Mouse (Mus musculus) C2C12 (cell line): Measurements from ENCODE around the gene Vti1a. TPM values are rescaled to one million over a fixed set of nuclear protein-coding genes. Genes with fewer than 3 reads are reported as not detected.

ENCODE experiments used
- H3K27me3 ChIP-seq: one replicate; pipeline ENCODE4 v1.6.1; 2011; ENCODE audit not compliant: control insufficient read depth, insufficient read depth, insufficient read length
- H3K36me3 ChIP-seq: one replicate; pipeline ENCODE4 v1.6.1; 2011; ENCODE audit not compliant: control insufficient read depth, insufficient read depth
- H3K4me3 ChIP-seq: one replicate; pipeline ENCODE4 v1.5.1; 2011; ENCODE audit warnings: mild to moderate bottlenecking, control low read depth; ENCODE audit not compliant: poor library complexity, insufficient read depth, severe bottlenecking
- H3K79me2 ChIP-seq: one replicate; pipeline ENCODE4 v1.6.1; 2011; ENCODE audit not compliant: control insufficient read depth, insufficient read depth
- H3K79me3 ChIP-seq: one replicate; pipeline ENCODE4 v1.6.1; 2011; ENCODE audit warnings: low read depth, control low read depth
- H3ac ChIP-seq: one replicate; pipeline ENCODE3; 2011; ENCODE audit warnings: low read depth; ENCODE audit not compliant: control insufficient read depth, insufficient read length
- CEBPB ChIP-seq: IDR thresholded peaks from one replicate; pipeline ENCODE4 v1.6.1; 2011; ENCODE audit warnings: low read depth, mild to moderate bottlenecking, control low read depth, moderate library complexity
- CTCF ChIP-seq: IDR thresholded peaks from one replicate; pipeline ENCODE4 v1.5.1; 2011; ENCODE audit not compliant: control insufficient read depth, insufficient read depth, insufficient read length
- FOSL1 ChIP-seq: IDR thresholded peaks from one replicate; pipeline ENCODE4 v1.8.0; 2011; ENCODE audit warnings: mild to moderate bottlenecking, low read length; ENCODE audit not compliant: poor library complexity, insufficient read depth, severe bottlenecking
- MAX ChIP-seq: IDR thresholded peaks from one replicate; pipeline ENCODE4 v1.6.1; 2011; ENCODE audit warnings: mild to moderate bottlenecking, control low read depth
- MYOD1 ChIP-seq: IDR thresholded peaks from one replicate; pipeline ENCODE4 v1.6.1; 2011; ENCODE audit warnings: low read depth; ENCODE audit not compliant: control insufficient read depth, insufficient read length
- MYOG ChIP-seq: IDR thresholded peaks from one replicate; pipeline ENCODE4 v1.6.1; 2011; ENCODE audit not compliant: control insufficient read depth, insufficient read length; ENCODE audit errors: extremely low read depth
- USF1 ChIP-seq: IDR thresholded peaks from one replicate; pipeline ENCODE4 v1.6.1; 2011; ENCODE audit warnings: low read depth, mild to moderate bottlenecking, control low read depth, moderate library complexity
- polyA plus RNA-seq: library from polyadenylated mRNA; unstranded; fragments of >200 nt; fragmentation: generic; extraction: Trizol; gene quantifications from one replicate; pipeline ENCODE4 v1.2.1, GENCODE M21; 2012; ENCODE audit warnings: missing spikeins

Vti1a gene
- polyA plus RNA-seq, 1 experiment, result 10.4 TPM

DNA sequence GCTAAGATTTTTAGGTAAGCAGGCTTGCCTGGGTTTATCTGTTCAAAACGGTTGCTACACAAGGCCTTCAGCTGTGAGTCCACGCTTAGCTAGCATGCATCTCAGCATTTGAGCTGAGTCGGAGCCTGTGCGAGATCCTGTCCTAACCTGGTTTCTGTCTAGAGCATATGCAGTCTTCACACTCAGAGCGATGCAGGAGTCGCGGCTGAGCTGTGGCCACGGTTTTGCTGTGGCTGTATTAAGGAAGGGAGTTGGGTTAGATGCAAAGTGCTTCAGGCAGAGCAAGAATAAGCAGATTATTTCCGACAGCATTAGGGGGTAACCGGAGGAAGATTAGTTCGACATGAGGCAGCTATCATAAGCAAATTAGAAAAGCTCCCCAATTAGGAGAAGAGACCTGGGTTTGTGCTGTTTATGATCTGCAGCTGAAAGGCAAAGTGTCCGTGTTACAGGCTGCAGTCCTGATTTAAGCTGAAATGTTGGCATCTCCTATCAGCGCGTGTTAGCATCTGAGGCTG lies 292.8 kb downstream of the Vti1a start:
- Histone ChIP-seq H3K27me3 (no peaks in the 10 kb centered on the region), H3K79me2 (no peaks in the 10 kb centered on the region), H3K79me3 (no peaks in the 10 kb centered on the region), H3K4me3 (no peak overlapping the region), H3ac (no peak overlapping the region), H3K36me3 (no peaks in the 10 kb centered on the region)
- TF ChIP-seq MYOD1 (no peak), CEBPB (no peak)

DNA sequence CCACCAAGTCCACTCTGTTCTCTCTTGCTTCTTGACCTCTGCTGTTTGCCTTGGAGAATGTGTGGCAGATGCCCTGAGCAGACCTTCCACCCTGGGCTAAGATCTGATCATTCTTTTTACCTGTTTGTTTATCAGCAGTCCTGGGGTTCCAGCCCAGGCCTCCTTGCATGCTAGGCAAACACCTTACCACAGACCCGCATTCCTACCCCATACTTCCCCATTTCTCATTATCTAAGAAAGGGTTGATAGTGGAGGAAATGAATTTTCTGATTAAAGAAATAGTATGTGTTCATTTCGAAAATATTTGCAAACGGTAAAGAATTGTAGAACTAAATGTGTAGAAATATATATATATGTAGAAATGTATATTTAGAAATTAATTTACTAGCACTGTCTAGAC lies 293.7 kb downstream of the Vti1a start:
- H3K79me3 ChIP-seq, result no peaks in the 10 kb centered on the region
- no peak overlapping the region for H3ac ChIP-seq
- no peaks in the 10 kb centered on the region for H3K27me3 ChIP-seq
- no peaks in the 10 kb centered on the region for H3K36me3 ChIP-seq
- TF ChIP-seq MYOD1, result no peak
- TF ChIP-seq USF1, result no peak
- no peak for TF ChIP-seq CTCF
- no peak for TF ChIP-seq CEBPB
- TF ChIP-seq MAX, result no peak
- TF ChIP-seq MYOG, result no peak
- no peak for TF ChIP-seq FOSL1
- no peaks in the 10 kb centered on the region for H3K79me2 ChIP-seq
- H3K4me3 ChIP-seq, result no peak overlapping the region

DNA sequence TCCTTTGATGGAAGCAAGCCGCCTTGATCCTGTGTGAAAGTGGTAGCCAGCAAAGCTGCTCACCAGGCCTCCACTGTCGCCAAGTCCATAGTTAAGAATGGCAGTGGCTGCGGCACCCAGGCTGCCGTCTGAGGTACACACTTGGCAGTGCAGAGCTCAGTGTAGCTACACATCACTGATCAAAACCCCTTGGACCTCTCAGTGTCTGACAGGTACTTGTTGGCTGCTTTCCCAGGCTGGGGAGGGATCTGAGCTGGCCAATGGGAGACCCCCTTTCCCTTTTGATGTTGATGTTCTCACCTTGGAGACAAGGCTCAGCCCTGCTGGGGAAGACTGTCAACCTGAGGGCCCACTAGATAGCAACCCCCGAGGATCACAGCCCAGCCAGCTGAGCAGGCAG lies 299.6 kb downstream of the Vti1a start:
- Histone ChIP-seq H3K79me2 (no peaks in the 10 kb centered on the region), H3K27me3 (no peaks in the 10 kb centered on the region), H3ac (no peak overlapping the region), H3K4me3 (no peak overlapping the region), H3K79me3 (no peaks in the 10 kb centered on the region), H3K36me3 (no peaks in the 10 kb centered on the region)
- TF ChIP-seq MYOD1, result no peak
- TF ChIP-seq USF1, result no peak
- no peak for TF ChIP-seq CEBPB

DNA sequence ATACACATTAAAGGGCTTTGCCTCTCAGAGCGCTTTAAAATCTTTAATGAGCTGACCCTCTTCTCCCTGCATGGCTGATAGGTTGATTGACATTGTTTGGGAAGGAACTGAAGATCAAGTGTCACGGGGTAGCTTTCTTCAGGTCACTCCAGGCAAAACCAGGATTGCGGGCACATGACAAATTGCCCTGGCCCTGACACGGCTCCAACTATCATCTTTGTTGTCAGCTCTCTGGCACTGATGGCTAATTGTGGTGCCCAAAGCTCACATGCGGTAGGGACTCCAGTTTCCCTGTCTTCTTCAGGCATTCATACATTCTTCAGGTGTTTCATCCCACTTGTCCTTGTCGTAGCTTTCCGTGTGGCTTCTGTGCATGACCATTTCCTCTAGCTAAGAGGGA lies 300.2 kb downstream of the Vti1a start:
- H3K36me3 ChIP-seq, result no peaks in the 10 kb centered on the region
- H3ac ChIP-seq, result no peak overlapping the region
- no peak overlapping the region for H3K4me3 ChIP-seq
- no peaks in the 10 kb centered on the region for H3K79me2 ChIP-seq
- H3K79me3 ChIP-seq, result no peaks in the 10 kb centered on the region
- H3K27me3 ChIP-seq, result no peaks in the 10 kb centered on the region
- TF ChIP-seq MAX (no peak), USF1 (no peak), MYOD1 (no peak), CTCF (no peak)

DNA sequence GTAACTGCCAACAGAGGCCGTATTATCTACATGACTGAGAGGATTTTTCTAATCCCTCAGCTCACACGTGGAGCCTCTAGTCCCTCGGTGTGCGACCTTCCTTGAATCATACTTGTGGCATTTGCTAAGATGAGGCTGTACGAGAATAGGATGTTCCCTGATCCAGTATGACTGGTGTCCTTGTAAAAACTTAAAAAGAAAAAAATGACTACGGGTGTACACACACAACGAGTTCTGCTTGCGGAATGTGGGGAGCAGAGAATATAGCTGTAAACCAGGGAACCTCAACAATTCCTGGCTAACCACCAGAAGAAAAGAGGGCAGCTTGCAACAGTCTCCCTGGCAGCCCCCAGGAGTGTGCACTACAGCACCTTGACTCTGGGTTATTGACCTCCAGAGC lies 300.8 kb downstream of the Vti1a start:
- Histone ChIP-seq H3K36me3 (no peaks in the 10 kb centered on the region), H3K27me3 (no peaks in the 10 kb centered on the region), H3K4me3 (no peak overlapping the region), H3K79me2 (no peaks in the 10 kb centered on the region), H3K79me3 (no peaks in the 10 kb centered on the region), H3ac (no peak overlapping the region)
- TF ChIP-seq MYOG (no peak), MAX (no peak), FOSL1 (no peak), CEBPB (no peak), USF1 (no peak), CTCF (no peak), MYOD1 (no peak)

DNA sequence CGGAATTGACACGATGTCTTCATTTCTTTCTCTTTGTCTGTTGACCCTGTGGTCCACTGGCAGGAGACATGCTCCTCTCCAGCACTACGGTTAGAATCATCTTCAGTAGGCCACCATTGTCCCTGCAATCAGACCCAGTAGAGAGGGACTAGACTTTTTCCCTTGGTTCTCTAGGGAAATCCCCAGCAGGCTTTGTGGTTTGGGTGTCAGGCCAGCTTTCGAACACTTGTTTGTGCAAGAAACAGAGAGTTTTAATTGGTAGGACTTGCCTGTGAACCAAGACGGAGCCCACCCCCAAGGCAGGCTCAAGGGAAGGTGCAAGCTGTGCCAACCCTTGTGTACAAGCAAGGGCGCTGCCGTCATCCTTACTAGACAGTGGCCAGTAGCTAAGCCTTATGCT lies 302.5 kb downstream of the Vti1a start:
- Histone ChIP-seq H3K79me2 (no peaks in the 10 kb centered on the region), H3ac (no peak overlapping the region), H3K4me3 (no peak overlapping the region), H3K79me3 (no peaks in the 10 kb centered on the region), H3K36me3 (no peaks in the 10 kb centered on the region), H3K27me3 (no peaks in the 10 kb centered on the region)
- TF ChIP-seq MAX (no peak), FOSL1 (no peak), CTCF (no peak), MYOD1 (no peak)
